Mouse (Mus musculus) kidney, embryonic 15.5 days (tissue): ENCODE results near the gene Kcnk5. TPM values are rescaled to one million over a fixed set of nuclear protein-coding genes. Genes with fewer than 3 reads are reported as not detected.

Experiments
- ATAC-seq: fragments of 200-750 bp; cut with Nextera tagmentation; replicated peaks from 2 replicates; pipeline ENCODE4 v1.8.0; 2017; ENCODE audit warnings: moderate TSS enrichment; ENCODE audit not compliant: low FRiP score
- H3K27ac ChIP-seq: fragments of 300-500 bp; sonication (generic); 2 replicates; pipeline ENCODE4 v1.5.1; 2015; ENCODE audit warnings: mild to moderate bottlenecking, inconsistent platforms
- H3K27me3 ChIP-seq: fragments of 300-500 bp; sonication (generic); 2 replicates; pipeline ENCODE4 v1.6.1; 2015; ENCODE audit warnings: inconsistent platforms
- H3K36me3 ChIP-seq: fragments of 300-500 bp; sonication (generic); 2 replicates; pipeline ENCODE4 v1.6.1; 2015; ENCODE audit warnings: inconsistent platforms
- H3K4me1 ChIP-seq: fragments of 300-500 bp; sonication (generic); 2 replicates; pipeline ENCODE4 v1.6.1; 2015; ENCODE audit warnings: inconsistent platforms
- H3K4me2 ChIP-seq: fragments of 300-500 bp; sonication (generic); 2 replicates; pipeline ENCODE4 v1.6.1; 2015; ENCODE audit warnings: moderate library complexity, mild to moderate bottlenecking, inconsistent platforms
- H3K4me3 ChIP-seq: fragments of 300-500 bp; sonication (generic); replicated peaks from 2 replicates; pipeline ENCODE4 v1.5.1; 2015; ENCODE audit warnings: mild to moderate bottlenecking, inconsistent platforms
- H3K9ac ChIP-seq: fragments of 300-500 bp; sonication (generic); 2 replicates; pipeline ENCODE4 v1.6.1; 2015; ENCODE audit warnings: mild to moderate bottlenecking, inconsistent platforms
- H3K9me3 ChIP-seq: fragments of 300-500 bp; sonication (generic); replicated peaks from 2 replicates; pipeline ENCODE4 v1.6.1; 2016; ENCODE audit warnings: inconsistent platforms
- WGBS: fragments of 180-500 bp; shearing (Covaris S2); methylation state at CpG from one replicate; pipeline ENCODE4 v1.1.7; 2015; ENCODE audit warnings: mixed read lengths; 5-methylcytosine and 5-hydroxymethylcytosine counted together
- polyA plus RNA-seq: library from polyadenylated mRNA; unstranded; fragments of >200 nt; fragmentation: Nextera tagmentation; extraction: Ambion mirVana; gene quantifications from 2 replicates; pipeline ENCODE4 v1.2.1, GENCODE M21; 2015

Kcnk5 gene
- polyA plus RNA-seq, 1 experiment from 2014 or later = 17.3 TPM

DNA sequence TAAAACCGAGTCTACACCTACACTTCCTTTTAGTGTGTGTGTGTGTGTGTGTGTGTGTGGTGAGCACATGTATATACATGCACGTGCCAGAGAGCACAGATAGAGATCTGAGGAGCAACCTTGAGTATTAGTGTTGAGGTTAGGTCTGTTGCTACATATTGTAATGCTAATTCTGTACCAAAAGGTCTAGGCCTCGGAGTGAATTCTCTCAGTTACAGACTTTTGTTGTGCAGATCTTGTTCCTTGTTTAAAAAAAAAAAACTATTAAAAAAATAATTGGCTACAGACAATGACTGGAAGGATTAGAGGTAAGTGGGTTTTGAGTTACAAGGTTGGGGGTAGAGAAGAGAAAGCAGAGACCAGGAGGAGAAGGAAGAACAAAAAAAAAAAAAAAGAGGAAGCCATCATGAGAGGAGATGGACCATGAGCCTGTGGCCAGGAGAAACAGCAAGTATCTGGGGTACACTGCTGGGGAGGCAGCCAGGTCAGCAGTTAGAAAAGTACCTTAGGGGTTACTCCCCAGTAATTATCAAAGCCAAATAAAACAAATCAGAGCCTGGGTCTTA, 35.8 kb upstream of the Kcnk5 start:
- Histone ChIP-seq H3K4me1 (0 out of 2 replicates have a peak, but pooled peaks cover 3% of the 10 kb centered on the region), H3K27ac (no peak overlapping the region), H3K4me3 (no peak overlapping the region), H3K9me3 (no peaks in the 10 kb centered on the region), H3K36me3 (no peaks in the 10 kb centered on the region), H3K4me2 (no peak overlapping the region), H3K27me3 (no peaks in the 10 kb centered on the region), H3K9ac (no peak overlapping the region)
- 44% methylated on average over 3 of the region's 3 CpGs for WGBS
- ATAC-seq = no peak

DNA sequence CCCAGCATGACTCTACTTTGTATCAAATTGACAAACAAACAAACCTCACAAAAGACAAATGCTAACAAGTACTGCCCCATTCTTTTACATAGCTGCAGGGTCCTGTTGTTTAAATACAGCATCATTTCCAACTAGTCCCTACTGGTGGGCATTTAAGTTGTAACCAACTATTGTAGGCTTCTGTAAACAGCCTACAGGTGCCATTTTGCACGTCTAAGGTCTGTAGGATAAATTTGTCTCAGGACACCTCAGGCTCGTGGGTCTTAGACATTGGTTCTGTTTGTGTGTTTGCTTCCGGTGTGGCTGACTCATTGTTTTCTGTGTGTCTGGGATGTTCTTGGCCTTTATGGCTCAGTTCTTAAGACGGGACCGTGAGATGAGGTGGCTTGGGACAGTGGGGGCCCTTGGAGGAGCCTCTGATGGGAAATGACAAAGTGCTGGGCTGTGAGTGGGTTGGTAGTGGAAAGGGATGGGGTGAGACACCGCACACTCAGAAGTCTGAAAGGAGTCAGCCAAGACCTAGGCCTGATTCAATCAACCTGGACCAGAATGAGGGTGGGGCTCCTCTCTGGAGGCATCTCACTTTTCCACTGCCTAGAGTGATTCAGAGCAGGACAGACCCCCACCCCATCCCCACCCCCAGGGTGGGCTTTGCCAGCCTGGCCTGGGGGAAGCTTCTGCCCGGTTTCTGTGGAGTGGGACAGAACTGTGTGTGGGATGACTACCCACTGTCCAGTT, 35.1 kb upstream of the Kcnk5 start:
- no peak overlapping the region for H3K27ac ChIP-seq
- H3K36me3 ChIP-seq = no peaks in the 10 kb centered on the region
- 86% methylated on average over 7 of the region's 7 CpGs for WGBS
- ATAC-seq = no peak
- H3K4me3 ChIP-seq = no peak overlapping the region
- H3K4me1 ChIP-seq = 0 out of 2 replicates have a peak, but pooled peaks cover 3% of the 10 kb centered on the region
- H3K27me3 ChIP-seq = no peaks in the 10 kb centered on the region
- H3K4me2 ChIP-seq = no peak overlapping the region
- H3K9ac ChIP-seq = no peak overlapping the region
- H3K9me3 ChIP-seq = no peaks in the 10 kb centered on the region

DNA sequence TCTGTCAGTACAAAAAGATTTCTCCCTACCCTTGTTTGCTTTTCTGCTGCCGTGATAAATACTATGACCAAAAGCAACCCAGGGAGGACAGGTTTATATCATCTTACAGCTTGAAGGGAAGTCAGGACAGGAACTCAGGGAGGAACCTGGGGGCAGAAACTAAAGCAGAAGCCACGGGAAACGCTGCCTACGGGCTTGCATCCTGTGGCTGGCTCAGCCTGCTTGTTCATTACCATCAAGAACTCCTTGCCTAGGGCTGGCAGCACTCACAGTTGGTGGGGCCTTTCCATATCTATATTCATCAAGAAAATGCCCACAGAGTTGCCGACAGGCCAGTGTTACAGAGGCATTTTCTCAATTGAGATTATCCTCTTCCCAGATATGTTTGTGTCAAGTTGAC, 34.2 kb upstream of the Kcnk5 start:
- no peaks in the 10 kb centered on the region for H3K9me3 ChIP-seq
- no peak overlapping the region for H3K9ac ChIP-seq
- 28% methylated on average over 5 of the region's 5 CpGs for WGBS
- H3K27me3 ChIP-seq = no peaks in the 10 kb centered on the region
- H3K4me1 ChIP-seq = 0 out of 2 replicates have a peak, but pooled peaks cover 3% of the 10 kb centered on the region
- H3K27ac ChIP-seq = no peak overlapping the region
- no peak overlapping the region for H3K4me3 ChIP-seq
- no peak overlapping the region for H3K4me2 ChIP-seq
- no peak for ATAC-seq
- no peaks in the 10 kb centered on the region for H3K36me3 ChIP-seq

DNA sequence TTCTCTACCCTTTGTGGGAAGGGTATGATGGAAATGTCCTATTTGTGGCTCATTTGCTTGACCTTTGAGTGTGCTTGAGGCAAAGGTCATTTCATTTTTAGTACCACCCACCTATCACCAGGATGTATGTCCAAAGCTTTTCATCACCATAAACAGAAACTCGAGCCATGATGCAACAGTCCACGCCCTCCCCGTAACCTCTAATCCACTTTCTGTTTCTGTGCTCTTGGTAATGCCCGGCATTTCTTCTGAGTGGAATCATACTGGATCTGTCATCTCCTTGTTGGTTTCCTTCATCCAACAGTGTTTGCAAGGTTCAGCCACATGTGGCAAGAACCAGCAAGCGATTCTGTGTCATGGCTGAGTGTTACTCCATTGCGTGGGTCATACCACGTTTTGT, 32.5 kb upstream of the Kcnk5 start:
- ATAC-seq = no peak
- Histone ChIP-seq H3K4me3 (no peak overlapping the region), H3K9ac (no peak overlapping the region), H3K4me1 (no peaks in the 10 kb centered on the region), H3K27me3 (no peaks in the 10 kb centered on the region), H3K36me3 (no peaks in the 10 kb centered on the region), H3K4me2 (no peak overlapping the region), H3K9me3 (no peaks in the 10 kb centered on the region), H3K27ac (no peak overlapping the region)
- 79% methylated on average over 7 of the region's 7 CpGs for WGBS

DNA sequence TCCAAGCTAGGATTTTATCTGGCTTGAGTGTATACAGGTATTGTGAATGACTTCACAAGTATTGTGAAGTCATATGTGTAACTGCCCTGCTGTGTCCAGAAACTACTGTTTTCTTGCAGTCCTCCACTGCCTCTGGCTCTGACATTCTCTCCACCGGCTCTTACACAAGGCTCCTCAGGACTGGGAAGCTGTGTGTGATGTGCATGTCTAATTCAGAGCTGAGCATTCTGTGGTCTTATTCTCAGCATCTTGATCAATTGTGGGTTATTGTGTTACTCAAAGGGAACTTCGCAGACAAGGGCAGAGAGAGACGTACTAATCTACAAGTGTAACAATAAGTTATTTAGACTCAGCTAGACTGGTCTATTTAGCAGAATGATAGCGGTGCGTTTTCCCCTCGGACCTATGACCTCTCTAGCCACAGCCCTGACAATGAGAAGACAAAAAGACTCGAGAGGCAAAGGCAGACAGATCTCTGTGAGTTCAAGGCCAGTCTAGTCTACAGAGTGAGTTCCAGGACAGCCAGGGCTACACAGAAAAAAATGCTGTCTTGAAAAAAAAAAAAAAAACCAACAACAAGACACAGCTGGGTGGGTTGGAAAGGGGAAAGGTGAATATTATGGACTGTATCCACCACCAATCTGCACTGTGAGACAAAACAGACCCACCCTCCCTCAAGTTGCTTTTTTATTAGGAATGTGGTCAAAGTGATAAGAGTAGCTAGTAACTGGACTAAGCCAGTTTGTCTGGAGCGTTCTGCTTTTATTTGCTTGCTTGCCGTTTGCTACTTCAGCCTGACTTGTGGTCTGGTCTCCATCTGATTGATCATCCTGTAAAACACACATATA, 30.4 kb upstream of the Kcnk5 start:
- no peaks in the 10 kb centered on the region for H3K27me3 ChIP-seq

DNA sequence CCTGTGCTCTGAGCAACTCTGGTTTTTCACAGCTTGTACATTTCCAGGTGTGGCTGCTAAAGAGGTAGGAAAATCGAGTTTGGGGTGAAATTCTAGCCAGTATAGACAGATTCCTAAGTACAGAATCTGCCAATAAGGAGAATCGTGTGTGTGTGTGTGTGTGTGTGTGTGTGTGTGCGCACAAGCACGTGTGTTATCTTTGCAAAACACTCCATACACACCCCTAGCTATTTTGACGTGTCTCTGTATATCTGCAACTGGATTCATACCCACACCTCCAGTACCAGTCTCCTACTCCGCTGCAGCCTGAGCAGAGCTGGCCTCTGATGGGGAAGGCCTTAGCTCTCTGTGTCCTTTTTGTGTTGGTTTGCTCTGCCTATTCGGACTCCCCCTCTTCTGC, 28.3 kb upstream of the Kcnk5 start:
- Histone ChIP-seq H3K4me2 (no peak overlapping the region), H3K27me3 (no peaks in the 10 kb centered on the region), H3K9me3 (no peaks in the 10 kb centered on the region), H3K4me3 (no peak overlapping the region), H3K9ac (no peak overlapping the region), H3K27ac (no peak overlapping the region), H3K36me3 (no peaks in the 10 kb centered on the region), H3K4me1 (peaks cover 9% of the 10 kb centered on the region)
- no peak for ATAC-seq
- 75% methylated on average over 7 of the region's 7 CpGs for WGBS

More for the DNA sequence above, 30.4 kb upstream of the Kcnk5 start:
- no peak overlapping the region for H3K9ac ChIP-seq
- ATAC-seq = no peak
- H3K36me3 ChIP-seq = no peaks in the 10 kb centered on the region
- 74% methylated on average over 9 of the region's 9 CpGs for WGBS
- no peak overlapping the region for H3K4me2 ChIP-seq
- peaks cover 9% of the 10 kb centered on the region for H3K4me1 ChIP-seq
- no peak overlapping the region for H3K27ac ChIP-seq
- H3K9me3 ChIP-seq = no peaks in the 10 kb centered on the region
- H3K4me3 ChIP-seq = no peak overlapping the region

DNA sequence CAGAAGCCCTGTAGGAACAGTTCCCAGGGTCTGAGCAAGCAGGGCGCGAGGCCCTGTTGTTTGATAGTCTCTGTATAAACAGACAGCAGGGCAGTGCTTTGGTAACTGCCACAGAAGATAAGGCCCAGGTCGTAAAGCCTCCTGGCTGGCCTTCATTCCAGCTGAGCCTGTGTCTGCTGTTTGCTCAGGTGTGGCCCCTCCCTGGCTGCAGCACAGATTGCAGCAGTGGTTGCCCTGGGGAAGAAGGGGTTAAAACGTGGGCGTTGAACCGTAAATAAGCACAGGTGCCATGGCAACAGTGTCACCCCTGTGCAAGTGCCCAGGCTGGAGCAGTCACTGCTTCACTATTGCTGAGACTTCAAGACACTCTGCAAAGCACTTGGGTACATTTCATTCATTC, 26.8 kb upstream of the Kcnk5 start:
- Histone ChIP-seq H3K9me3 (no peaks in the 10 kb centered on the region), H3K27ac (peak overlapping the region; percentile 39; the same call in 1 of the 2 replicates), H3K27me3 (no peaks in the 10 kb centered on the region), H3K4me1 (peaks cover 9% of the 10 kb centered on the region), H3K9ac (no peak overlapping the region), H3K36me3 (no peaks in the 10 kb centered on the region), H3K4me2 (peak overlapping the region; percentile 4; the same call in 1 of the 2 replicates), H3K4me3 (no peak overlapping the region)
- peak; percentile 87 for ATAC-seq
- 6% methylated on average over 6 of the region's 6 CpGs for WGBS

DNA sequence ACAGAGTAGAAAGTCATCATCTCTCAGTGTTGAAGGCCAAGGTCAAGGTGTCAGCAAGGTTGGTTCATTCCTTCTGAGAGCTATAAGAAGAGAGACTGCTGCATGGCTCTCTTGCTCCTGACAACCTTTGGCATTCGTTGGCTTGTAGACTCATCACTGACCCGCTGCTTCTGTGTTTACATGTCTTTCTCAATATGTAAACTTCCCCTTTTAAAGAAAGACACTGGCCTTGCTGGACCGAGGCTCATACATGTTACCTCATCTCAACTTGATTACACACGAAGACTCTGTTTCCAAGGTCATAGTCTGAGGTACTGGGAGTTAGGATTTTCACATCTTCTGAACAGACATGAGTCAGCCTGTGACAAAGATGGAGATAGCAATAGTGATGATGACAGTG, 24.1 kb upstream of the Kcnk5 start:
- ATAC-seq = no peak
- no peak overlapping the region for H3K4me2 ChIP-seq
- H3K27me3 ChIP-seq = no peaks in the 10 kb centered on the region
- H3K9me3 ChIP-seq = no peaks in the 10 kb centered on the region
- WGBS = 93% methylated on average over 4 of the region's 4 CpGs
- no peak overlapping the region for H3K4me3 ChIP-seq
- peaks cover 13% of the 10 kb centered on the region for H3K4me1 ChIP-seq
- no peak overlapping the region for H3K9ac ChIP-seq
- H3K27ac ChIP-seq = no peak overlapping the region
- no peaks in the 10 kb centered on the region for H3K36me3 ChIP-seq

DNA sequence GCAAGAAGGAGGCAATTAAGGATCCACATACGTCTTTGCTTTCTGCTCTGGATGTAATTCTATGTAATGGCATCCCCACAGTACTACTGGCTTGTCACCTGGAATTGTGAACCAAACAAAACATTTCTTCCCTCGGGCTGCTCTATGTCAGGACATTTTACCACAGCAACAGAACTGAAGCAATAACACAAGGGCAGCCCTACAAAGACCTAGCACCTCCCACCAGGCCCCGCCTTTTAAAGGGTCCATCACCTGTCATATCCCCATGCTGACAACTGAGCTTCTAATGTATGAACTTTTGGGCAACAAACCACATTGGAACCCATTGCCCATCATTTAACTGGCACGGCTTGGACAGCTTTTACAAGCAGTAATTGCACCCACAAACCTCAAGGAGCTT, 21.7 kb upstream of the Kcnk5 start:
- 56% methylated on average over 4 of the region's 4 CpGs for WGBS
- Histone ChIP-seq H3K9ac (no peak overlapping the region), H3K27me3 (no peaks in the 10 kb centered on the region), H3K4me2 (no peak overlapping the region), H3K9me3 (no peaks in the 10 kb centered on the region), H3K4me3 (no peak overlapping the region), H3K36me3 (no peaks in the 10 kb centered on the region), H3K27ac (no peak overlapping the region), H3K4me1 (peaks cover 9% of the 10 kb centered on the region)
- no peak for ATAC-seq

DNA sequence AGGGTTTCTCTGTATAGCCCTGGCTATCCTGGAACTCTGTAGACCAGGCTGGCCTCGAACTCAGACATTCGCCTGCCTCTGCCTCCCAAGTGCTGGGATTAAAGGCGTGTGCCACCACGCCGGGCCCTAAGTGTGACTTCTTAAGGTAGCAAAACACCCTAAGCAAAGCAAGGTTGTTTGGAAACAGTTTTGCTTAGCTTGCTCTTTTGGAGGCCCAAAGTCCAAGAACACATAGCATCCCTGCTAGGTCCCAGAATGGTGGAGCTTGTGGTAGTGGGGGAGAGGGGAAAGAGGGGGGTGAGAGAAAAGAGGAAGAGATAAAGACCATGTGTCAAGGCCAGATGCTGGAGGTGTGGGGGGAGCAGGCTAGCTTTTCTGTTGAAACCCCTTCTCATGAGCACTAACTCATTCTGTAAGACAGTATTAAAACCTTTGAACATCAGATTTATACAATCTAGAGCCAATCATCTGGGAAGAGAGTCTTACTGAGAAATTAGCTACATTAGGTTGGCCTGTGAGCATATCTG, 21.1 kb upstream of the Kcnk5 start:
- H3K27ac ChIP-seq = no peak overlapping the region
- H3K36me3 ChIP-seq = no peaks in the 10 kb centered on the region
- no peak overlapping the region for H3K4me3 ChIP-seq
- H3K9ac ChIP-seq = no peak overlapping the region
- 97% methylated on average over 5 of the region's 5 CpGs for WGBS
- H3K27me3 ChIP-seq = no peaks in the 10 kb centered on the region
- H3K9me3 ChIP-seq = no peaks in the 10 kb centered on the region
- H3K4me2 ChIP-seq = no peak overlapping the region
- peaks cover 3% of the 10 kb centered on the region; the same call in 1 of the 2 replicates for H3K4me1 ChIP-seq
- ATAC-seq = no peak

DNA sequence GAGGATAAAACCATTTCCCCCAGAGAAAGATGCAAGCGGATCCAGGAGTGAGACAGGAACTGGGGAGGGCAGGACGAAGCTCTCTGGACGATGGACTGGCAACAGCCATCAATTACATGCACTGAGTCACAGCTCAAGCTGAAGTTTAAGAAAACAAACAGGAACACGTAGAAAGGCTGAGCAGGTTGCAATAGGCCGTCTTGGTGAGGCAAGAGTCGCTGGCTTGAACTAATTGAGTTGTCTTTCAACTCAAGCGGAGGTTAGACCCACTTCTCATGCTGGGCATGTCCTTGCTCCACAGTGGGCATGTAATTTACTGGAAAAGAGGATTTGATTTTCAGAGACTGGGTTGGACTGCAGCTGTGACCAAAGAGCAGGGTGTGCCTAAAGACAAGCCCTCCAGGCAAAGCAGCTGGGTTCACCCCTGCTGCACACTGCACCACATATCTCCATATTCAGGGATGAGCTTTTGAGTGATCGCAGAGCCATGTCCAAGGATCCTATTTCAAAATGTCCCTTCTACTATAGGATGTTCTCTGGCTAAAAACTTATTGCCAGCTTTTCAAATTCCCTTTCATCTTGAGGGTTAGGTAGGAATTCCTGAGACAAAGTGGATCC, 19.6 kb upstream of the Kcnk5 start:
- H3K4me1 ChIP-seq = peaks cover 3% of the 10 kb centered on the region; the same call in 1 of the 2 replicates
- H3K4me2 ChIP-seq = no peak overlapping the region
- H3K27me3 ChIP-seq = no peaks in the 10 kb centered on the region
- ATAC-seq = no peak
- H3K9me3 ChIP-seq = no peaks in the 10 kb centered on the region
- WGBS = 43% methylated on average over 8 of the region's 8 CpGs
- H3K9ac ChIP-seq = no peak overlapping the region
- H3K36me3 ChIP-seq = no peaks in the 10 kb centered on the region
- H3K4me3 ChIP-seq = no peak overlapping the region
- H3K27ac ChIP-seq = no peak overlapping the region
